In genomic region chr4:126744831-126745230, GRCm38 (mm10) we compare ENCODE assay signal across 12 mouse cellular contexts. TPM values are rescaled to one million over a fixed set of nuclear protein-coding genes. Genes with fewer than 3 reads are reported as not detected.
DNase-seq lines count a peak whose midpoint lies in the region; ATAC-seq and TF ChIP-seq lines count a peak whose summit lies in the region.
"Had no signal": no experiment of that assay in that cellular context is flagged by ENCODE, and none has a peak within 500 bp of the region (broad histone marks: within the 10 kb centered on the region; RNA-seq: fewer than 3 reads in every experiment).

No protein-coding gene starts in this region.

- H3K4me1 ChIP-seq in intestine, embryonic 14.5 days (replicated peaks; ENCODE audit: control insufficient read depth, insufficient read depth, low read length) = no peaks in the 10 kb centered on the region; the same call in 1 of the 2 replicates
- peaks cover 11% of the 10 kb centered on the region for H3K4me1 ChIP-seq in intestine, embryonic 16.5 days (ENCODE audit: control insufficient read depth, insufficient read depth, low read length)
- H3K4me1 ChIP-seq in ES-Bruce4 (ENCODE audit: control insufficient read depth, insufficient read depth, low read length) = peaks cover under 1% of the 10 kb centered on the region

- H3K9me3 ChIP-seq in intestine, embryonic 14.5 days (ENCODE audit: control insufficient read depth, low read length) = no peaks in the 10 kb centered on the region
- H3K9me3 ChIP-seq in intestine, embryonic 16.5 days (ENCODE audit: control insufficient read depth, low read length) = no peaks in the 10 kb centered on the region
- no peaks in the 10 kb centered on the region for H3K9me3 ChIP-seq in ES-Bruce4 (replicated peaks; ENCODE audit: control insufficient read depth, insufficient read depth, low read length, poor library complexity, severe bottlenecking)
- H3K9me3 ChIP-seq: hindbrain, embryonic 15.5 days; limb, embryonic 10.5 days; liver, embryonic 12.5 days had no signal

- no peak overlapping the region for H3K9ac ChIP-seq in intestine, embryonic 14.5 days (ENCODE audit: low read length)
- no peak overlapping the region for H3K9ac ChIP-seq in intestine, embryonic 16.5 days (ENCODE audit: low read depth, low read length)
- 0 out of 2 replicates have a peak overlapping the region, but pooled peaks have one; percentile 10 for H3K9ac ChIP-seq in ES-Bruce4 (ENCODE audit: low read depth, poor library complexity, severe bottlenecking)
- H3K9ac ChIP-seq: hindbrain, embryonic 15.5 days; liver, embryonic 12.5 days had no signal

- DNase-seq in cerebellum, adult 11 months = peak; percentile 59
- DNase-seq in intestine, embryonic 14.5 days (ENCODE audit: low spot score) = peak; percentile 50
- DNase-seq in cerebellum, adult 9-11 months = peak; percentile 75
- DNase-seq in heart, adult 9 months (ENCODE audit: low spot score in 2 of 2) = no peak

- TF ChIP-seq POLR2A in ES-Bruce4 (IDR thresholded peaks at IDR 0.05; ENCODE audit: insufficient read depth, low read length) = no peak

- TF ChIP-seq CTCF in ES-Bruce4 (IDR thresholded peaks at IDR 0.05; ENCODE audit: low read depth, low read length) = no peak

- H3K4me3 ChIP-seq in intestine, embryonic 14.5 days (ENCODE audit: low read depth, low read length) = no peak overlapping the region
- no peak overlapping the region for H3K4me3 ChIP-seq in intestine, embryonic 16.5 days (ENCODE audit: low read length)
- H3K4me3 ChIP-seq in ES-Bruce4 (ENCODE audit: low read depth, low read length) = peak overlapping the region; percentile 15
- H3K4me3 ChIP-seq: hindbrain, embryonic 15.5 days; limb, embryonic 10.5 days; liver, embryonic 12.5 days had no signal

- no peaks in the 10 kb centered on the region for H3K27me3 ChIP-seq in intestine, embryonic 14.5 days (replicated peaks; ENCODE audit: control insufficient read depth, insufficient read depth, low read length)
- no peaks in the 10 kb centered on the region for H3K27me3 ChIP-seq in intestine, embryonic 16.5 days (replicated peaks; ENCODE audit: control insufficient read depth, insufficient read depth, low read length)
- H3K27me3 ChIP-seq in ES-Bruce4 (ENCODE audit: control insufficient read depth, insufficient read depth, low read length, poor library complexity, severe bottlenecking) = no peaks in the 10 kb centered on the region

- WGBS in intestine, embryonic 14.5 days = 95% methylated on average over 14 of the region's 14 CpGs
- WGBS in intestine, embryonic 16.5 days = 91% methylated on average over 14 of the region's 14 CpGs

- ATAC-seq in cerebellum, adult (ENCODE audit: insufficient number of reproducible peaks, low FRiP score, low TSS enrichment) = no peak
- ATAC-seq in intestine, embryonic 14.5 days (replicated peaks; ENCODE audit: low FRiP score, low TSS enrichment, low read depth) = no peak
- ATAC-seq in intestine, embryonic 16.5 days = no peak
- ATAC-seq: liver, embryonic 12.5 days had no signal

- no peak overlapping the region for H3K27ac ChIP-seq in intestine, embryonic 14.5 days (ENCODE audit: low read depth)
- no peak overlapping the region for H3K27ac ChIP-seq in intestine, embryonic 16.5 days (ENCODE audit: low read length)
- H3K27ac ChIP-seq in ES-Bruce4 (ENCODE audit: insufficient read depth, low read length) = no peak overlapping the region
- H3K27ac ChIP-seq: hindbrain, embryonic 15.5 days; limb, embryonic 10.5 days; liver, embryonic 12.5 days had no signal

- H3K4me2 ChIP-seq in intestine, embryonic 14.5 days (ENCODE audit: low read length) = no peak overlapping the region
- H3K4me2 ChIP-seq in intestine, embryonic 16.5 days (ENCODE audit: low read depth, low read length) = no peak overlapping the region
- H3K4me2 ChIP-seq: heart, embryonic 11.5 days; hindbrain, embryonic 15.5 days; liver, embryonic 12.5 days had no signal

- TF ChIP-seq EP300 in ES-Bruce4 (IDR thresholded peaks at IDR 0.05; ENCODE audit: insufficient read depth, low read depth, low read length) = no peak

- H3K36me3 ChIP-seq in intestine, embryonic 14.5 days (ENCODE audit: control insufficient read depth, insufficient read depth, low read length) = peaks cover 56% of the 10 kb centered on the region
- H3K36me3 ChIP-seq in intestine, embryonic 16.5 days (ENCODE audit: control insufficient read depth, insufficient read depth, low read length) = peaks cover 21% of the 10 kb centered on the region
- H3K36me3 ChIP-seq in ES-Bruce4 (ENCODE audit: control insufficient read depth, insufficient read depth, low read length, poor library complexity, severe bottlenecking) = no peaks in the 10 kb centered on the region; the same call in 1 of the 2 replicates

RNA-seq across cellular contexts. Expression of gene Ncdn, which starts 8.4 kb away (rescaled TPM):
- 29.0 and 29.8 TPM in 2 replicates for polyA plus RNA-seq in intestine, embryonic 14.5 days (2014; fragmentation: Nextera tagmentation; extraction: Ambion mirVana)
- polyA plus RNA-seq in intestine, embryonic 16.5 days (2015; fragmentation: Nextera tagmentation; extraction: Ambion mirVana) = 25.6 and 27.4 TPM in 2 replicates
- polyA plus RNA-seq in ES-Bruce4 (2011; ENCODE audit: insufficient read depth, insufficient read length, low read depth, missing spikeins) = 10.2 and 12.8 TPM in 2 replicates

RNA-seq across cellular contexts. Expression of gene AU040320, which starts 8.5 kb away (rescaled TPM):
- polyA plus RNA-seq in intestine, embryonic 14.5 days (2014; fragmentation: Nextera tagmentation; extraction: Ambion mirVana) = 27.2 and 28.9 TPM in 2 replicates
- 36.4 and 44.0 TPM in 2 replicates for polyA plus RNA-seq in intestine, embryonic 16.5 days (2015; fragmentation: Nextera tagmentation; extraction: Ambion mirVana)
- polyA plus RNA-seq in ES-Bruce4 (2011; ENCODE audit: insufficient read depth, insufficient read length, low read depth, missing spikeins) = 10.1 and 10.5 TPM in 2 replicates

RNA-seq across cellular contexts. Expression of gene Tfap2e, which starts 8.8 kb away (rescaled TPM):
- polyA plus RNA-seq in intestine, embryonic 14.5 days (2014; fragmentation: Nextera tagmentation; extraction: Ambion mirVana) = not detected in 2 replicates
- not detected in 2 replicates for polyA plus RNA-seq in intestine, embryonic 16.5 days (2015; fragmentation: Nextera tagmentation; extraction: Ambion mirVana)
- 0.39 and 0.96 TPM in 2 replicates for polyA plus RNA-seq in ES-Bruce4 (2011; ENCODE audit: insufficient read depth, insufficient read length, low read depth, missing spikeins)
- polyA plus RNA-seq: embryonic facial prominence, embryonic 11.5 days; heart, embryonic 11.5 days; limb, embryonic 10.5 days; liver, embryonic 12.5 days had no signal

Comparison
In these comparisons a context has a peak if more than half of its experiments do, and no peak if none do; other contexts are left out.
1. DNase-seq: peak in cerebellum, adult 11 months (single experiment), intestine, embryonic 14.5 days (single experiment) and cerebellum, adult 9-11 months (single experiment); none in heart, adult 9 months (0 of 2).